Mouse (Mus musculus) E14TG2a.4 (cell line): Measurements from ENCODE around the gene Radil.

Experiments
- CTCF ChIP-seq: conservative IDR thresholded peaks from 2 replicates; pipeline ENCODE4 v1.5.1; 2014; ENCODE audit warnings: low read length
- NANOG ChIP-seq: IDR thresholded peaks from 2 replicates; pipeline ENCODE4 v1.6.1; 2014; ENCODE audit warnings: borderline replicate concordance, low read length, mixed read lengths
- POU5F1 ChIP-seq: IDR thresholded peaks from 2 replicates; pipeline ENCODE4 v1.6.1; 2014; ENCODE audit warnings: low read length, borderline replicate concordance

GRCm38 (mm10) chr5:142529915-142530314 lies 21.0 kb downstream of the Radil start, which contains the start of gene Papolb:
- TF ChIP-seq CTCF (no peak), POU5F1 (no peak), NANOG (no peak)
